Mouse (Mus musculus) frontal cortex, adult (tissue): ENCODE measurements around the gene Usf1.

Experiments used
- ATAC-seq: cut with Nextera tagmentation; 2 replicates; pipeline ENCODE4 v1.9.2; 2017; ENCODE audit warnings: mild to moderate bottlenecking, moderate library complexity, mixed read lengths; ENCODE audit not compliant: low TSS enrichment

Gene Usf1

DNA sequence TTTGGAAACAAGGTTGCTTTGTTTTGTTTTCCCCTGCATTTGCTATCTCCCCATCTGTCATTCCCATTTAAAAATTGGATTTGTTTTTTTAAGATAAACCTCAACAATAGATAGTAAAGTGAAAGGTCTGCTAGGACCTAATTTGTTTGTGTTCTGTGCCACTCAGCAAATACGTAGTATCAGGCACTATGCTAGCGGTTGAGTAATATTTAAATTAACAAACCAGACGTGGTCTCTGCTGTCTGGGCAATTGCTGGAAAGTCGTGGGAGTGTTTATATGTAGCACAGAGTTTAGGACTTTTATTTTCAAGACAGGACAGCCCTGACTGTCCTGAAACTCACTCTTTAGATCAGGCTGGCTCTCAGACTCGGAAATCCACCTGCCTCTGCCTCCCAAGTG lies 41.4 kb downstream of the Usf1 start:
- no peak for ATAC-seq

- ATAC-seq: no peak
Measured at GRCm38 (mm10) chr1:171452923-171453322, 41.8 kb downstream of the Usf1 start.

GRCm38 (mm10) chr1:171454926-171455325 lies 43.8 kb downstream of the Usf1 start:
- ATAC-seq: no peak

- no peak for ATAC-seq
Measured at GRCm38 (mm10) chr1:171457568-171457967, 46.5 kb downstream of the Usf1 start.

GRCm38 (mm10) chr1:171459791-171460190 lies 48.7 kb downstream of the Usf1 start:
- no peak for ATAC-seq

- no peak for ATAC-seq
Measured at GRCm38 (mm10) chr1:171460551-171461503, 49.7 kb downstream of the Usf1 start.

GRCm38 (mm10) chr1:171463133-171463532 lies 52.0 kb downstream of the Usf1 start:
- no peak for ATAC-seq

DNA sequence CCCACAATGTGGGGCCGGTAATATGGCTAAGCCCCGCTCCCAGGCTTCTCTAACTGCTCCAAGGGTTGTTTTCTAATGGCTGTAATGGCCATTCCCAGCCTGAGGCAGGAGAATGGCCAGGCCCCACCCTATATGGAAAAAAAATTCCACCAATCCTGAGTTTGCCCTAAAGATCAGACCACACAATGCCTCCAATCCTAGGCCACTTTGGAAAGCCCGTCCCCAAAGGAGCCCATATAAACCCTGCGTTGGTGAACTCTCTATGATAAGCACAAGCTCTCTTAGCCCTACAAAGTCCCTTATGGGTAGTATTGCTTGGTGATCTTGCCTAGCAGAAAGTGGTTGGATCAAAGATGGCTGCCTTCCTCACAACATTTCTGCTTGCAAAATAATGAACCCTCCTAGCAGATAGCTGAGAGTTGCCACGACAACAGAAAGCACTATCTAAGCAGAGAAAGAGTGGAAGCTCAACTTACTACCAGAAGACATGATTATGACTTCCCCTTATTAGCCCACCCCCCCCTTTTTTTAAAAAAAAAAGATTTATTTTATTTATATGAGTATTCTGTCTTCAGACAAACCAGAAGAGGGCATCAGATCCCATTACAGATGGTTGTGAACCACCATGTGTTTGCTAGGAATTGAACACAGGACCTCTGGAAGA lies 54.8 kb downstream of the Usf1 start:
- no peak for ATAC-seq

- ATAC-seq: no peak
Measured at GRCm38 (mm10) chr1:171466565-171466964, 55.5 kb downstream of the Usf1 start.
